Mouse (Mus musculus): ENCODE measurements at regions not wholly inside any gene's neighbourhood (a gene's known extent, or its start where the extent isn't known, plus 50 kb on each side); places are given as distances from the start of the nearest gene placed in this dataset.

- DNase-seq, result no peak
These were observed 144.7 kb upstream of the Cnot2 start for GRCm38 (mm10) chr10:116726031-116726430.

GRCm38 (mm10) chr10:116721986-116722385 is 140.7 kb upstream of the Cnot2 start:
- DNase-seq, result no peak

- no peak for DNase-seq
These were observed 138.3 kb upstream of the Cnot2 start for GRCm38 (mm10) chr10:116719616-116720015.

- no peak for DNase-seq
These were observed 136.7 kb upstream of the Cnot2 start for GRCm38 (mm10) chr10:116717961-116718360.

- no peak for DNase-seq
These were observed 135.8 kb upstream of the Cnot2 start for GRCm38 (mm10) chr10:116717017-116717643.

- no peak for DNase-seq
These were observed 132.1 kb upstream of the Cnot2 start for GRCm38 (mm10) chr10:116713456-116713855.

GRCm38 (mm10) chr10:116707025-116707424 is 125.7 kb upstream of the Cnot2 start:
- DNase-seq, result no peak

- no peak for DNase-seq
These were observed 120.0 kb upstream of the Cnot2 start for GRCm38 (mm10) chr10:116701281-116701680.

GRCm38 (mm10) chr10:116699711-116700110 is 118.4 kb upstream of the Cnot2 start:
- no peak for DNase-seq

- DNase-seq, result no peak
These were observed 116.5 kb upstream of the Cnot2 start for GRCm38 (mm10) chr10:116697628-116698316.

GRCm38 (mm10) chr10:116693816-116694215 is 112.5 kb upstream of the Cnot2 start:
- DNase-seq, result no peak

GRCm38 (mm10) chr10:116686741-116687140 is 105.4 kb upstream of the Cnot2 start:
- DNase-seq, result no peak

GRCm38 (mm10) chr10:116683374-116683773 is 102.1 kb upstream of the Cnot2 start:
- no peak for DNase-seq

GRCm38 (mm10) chr10:116678950-116679735 is 97.8 kb upstream of the Cnot2 start:
- DNase-seq, result peak; percentile 14 to 16

- DNase-seq, result no peak
These were observed 96.6 kb upstream of the Cnot2 start for GRCm38 (mm10) chr10:116677949-116678348.

GRCm38 (mm10) chr10:116675171-116675570 is 93.9 kb upstream of the Cnot2 start:
- no peak for DNase-seq

GRCm38 (mm10) chr10:116674348-116674747 is 93.0 kb upstream of the Cnot2 start:
- DNase-seq, result peak; percentile 35 to 39

GRCm38 (mm10) chr10:116658162-116658962 is 77.1 kb upstream of the Cnot2 start:
- DNase-seq, result no peak

GRCm38 (mm10) chr10:116655891-116656290 is 74.6 kb upstream of the Cnot2 start:
- no peak for DNase-seq

- no peak for DNase-seq
These were observed 73.9 kb upstream of the Cnot2 start for GRCm38 (mm10) chr10:116655018-116655807.

- no peak for DNase-seq
These were observed 72.8 kb upstream of the Cnot2 start for GRCm38 (mm10) chr10:116654091-116654490.

GRCm38 (mm10) chr10:116653511-116653945 is 72.2 kb upstream of the Cnot2 start:
- DNase-seq, result no peak
